Mouse (Mus musculus): ENCODE results near the gene Ank2. TPM values are rescaled to one million over a fixed set of nuclear protein-coding genes. Genes with fewer than 3 reads are reported as not detected.

Gene Ank2
- polyA plus RNA-seq, 1 experiment: 5.7 TPM

DNA sequence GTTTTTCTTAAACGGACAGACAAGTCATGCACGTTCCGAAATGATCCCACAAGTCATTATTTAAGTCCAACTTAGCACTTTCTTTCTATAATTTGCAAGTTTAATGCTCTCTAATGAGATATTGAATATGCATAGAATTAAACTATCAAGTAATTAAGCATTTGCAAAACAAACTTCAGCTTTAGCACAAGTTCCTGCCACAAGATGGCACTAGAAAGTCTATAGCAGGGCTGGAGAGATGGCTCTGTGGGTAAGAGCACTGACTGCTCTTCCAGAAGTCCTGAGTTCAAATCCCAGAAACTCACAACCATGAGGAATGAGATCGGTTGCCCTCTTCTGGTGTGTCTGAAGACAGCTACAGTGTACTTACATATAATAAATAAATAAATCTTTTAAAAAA is 45.4 kb downstream of the Ank2 start:
- no peak overlapping the region for H3K27ac ChIP-seq (ENCODE audit: insufficient read depth, low read depth, low read length)
- H3K4me3 ChIP-seq (ENCODE audit: insufficient read depth, low read depth, low read length): no peak overlapping the region
- no peaks in the 10 kb centered on the region for H3K27me3 ChIP-seq (replicated peaks; ENCODE audit: control insufficient read depth, insufficient read depth, low read length)
- no peaks in the 10 kb centered on the region for H3K4me1 ChIP-seq (ENCODE audit: control insufficient read depth, insufficient read depth, low read length)
- H3K36me3 ChIP-seq (ENCODE audit: control insufficient read depth, insufficient read depth, low read length): no peaks in the 10 kb centered on the region
- 59% methylated on average over 4 of the region's 4 CpGs for WGBS
- peak; percentile 20 for DNase-seq
- TF ChIP-seq POLR2A (IDR thresholded peaks at IDR 0.05; ENCODE audit: low read depth, low read length): no peak
- no peak for TF ChIP-seq CTCF (conservative IDR thresholded peaks at IDR 0.05; ENCODE audit: insufficient read depth, insufficient read length, low read depth, low read length)

DNA sequence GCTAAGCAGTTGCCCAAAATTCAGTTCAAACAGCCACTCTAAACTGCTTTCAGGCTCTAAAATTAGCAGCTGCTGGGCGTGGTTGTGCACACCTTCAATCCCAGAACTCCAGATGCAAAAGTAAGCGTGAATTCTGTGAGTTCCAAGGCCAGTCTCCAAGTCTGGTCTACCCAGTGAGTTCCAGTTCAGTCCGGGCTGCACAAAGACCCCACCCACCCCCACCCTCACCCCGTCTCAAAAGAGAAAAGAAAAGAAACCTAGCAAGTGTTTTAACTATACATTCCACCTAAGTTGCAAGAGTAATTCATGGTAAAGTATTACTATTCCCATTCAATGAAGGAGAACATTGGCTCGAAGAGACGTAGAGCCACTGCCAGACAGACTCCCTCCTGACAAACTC is 45.9 kb downstream of the Ank2 start:
- Histone ChIP-seq H3K4me3 (ENCODE audit: insufficient read depth, low read depth, low read length) (no peak overlapping the region), H3K4me1 (ENCODE audit: control insufficient read depth, insufficient read depth, low read length) (no peaks in the 10 kb centered on the region), H3K27ac (ENCODE audit: insufficient read depth, low read depth, low read length) (no peak overlapping the region), H3K27me3 (replicated peaks; ENCODE audit: control insufficient read depth, insufficient read depth, low read length) (no peaks in the 10 kb centered on the region), H3K36me3 (ENCODE audit: control insufficient read depth, insufficient read depth, low read length) (no peaks in the 10 kb centered on the region)
- 56% methylated on average over 6 of the region's 6 CpGs for WGBS
- no peak for TF ChIP-seq POLR2A (IDR thresholded peaks at IDR 0.05; ENCODE audit: low read depth, low read length)
- no peak for TF ChIP-seq CTCF (conservative IDR thresholded peaks at IDR 0.05; ENCODE audit: insufficient read depth, insufficient read length, low read depth, low read length)
- no peak for DNase-seq

DNA sequence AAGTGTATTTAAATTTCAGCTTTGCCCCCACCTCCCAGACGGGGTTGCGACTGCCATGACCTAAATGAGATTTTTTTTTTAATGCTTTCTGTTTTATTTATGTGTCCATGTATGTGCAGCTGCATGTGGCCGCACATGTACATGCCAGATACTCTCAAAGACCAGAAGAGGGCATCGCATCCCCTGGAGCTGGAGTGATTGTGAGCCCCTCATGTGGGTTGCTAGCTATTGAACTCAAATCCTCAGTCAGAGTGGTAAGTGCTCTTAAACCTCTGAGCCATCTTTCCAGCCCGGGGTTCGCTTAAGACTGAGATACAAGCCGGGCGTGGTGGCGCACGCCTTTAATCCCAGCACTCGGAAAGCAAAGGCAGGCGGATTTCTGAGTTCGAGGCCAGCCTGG is 46.9 kb downstream of the Ank2 start:
- DNase-seq: no peak
- Histone ChIP-seq H3K27me3 (replicated peaks; ENCODE audit: control insufficient read depth, insufficient read depth, low read length) (no peaks in the 10 kb centered on the region), H3K36me3 (ENCODE audit: control insufficient read depth, insufficient read depth, low read length) (no peaks in the 10 kb centered on the region), H3K27ac (ENCODE audit: insufficient read depth, low read depth, low read length) (no peak overlapping the region), H3K4me1 (ENCODE audit: control insufficient read depth, insufficient read depth, low read length) (no peaks in the 10 kb centered on the region), H3K4me3 (ENCODE audit: insufficient read depth, low read depth, low read length) (no peak overlapping the region)
- WGBS: 68% methylated on average over 13 of the region's 13 CpGs
- TF ChIP-seq POLR2A (IDR thresholded peaks at IDR 0.05; ENCODE audit: low read depth, low read length) (no peak), CTCF (conservative IDR thresholded peaks at IDR 0.05; ENCODE audit: insufficient read depth, insufficient read length, low read depth, low read length) (no peak)

DNA sequence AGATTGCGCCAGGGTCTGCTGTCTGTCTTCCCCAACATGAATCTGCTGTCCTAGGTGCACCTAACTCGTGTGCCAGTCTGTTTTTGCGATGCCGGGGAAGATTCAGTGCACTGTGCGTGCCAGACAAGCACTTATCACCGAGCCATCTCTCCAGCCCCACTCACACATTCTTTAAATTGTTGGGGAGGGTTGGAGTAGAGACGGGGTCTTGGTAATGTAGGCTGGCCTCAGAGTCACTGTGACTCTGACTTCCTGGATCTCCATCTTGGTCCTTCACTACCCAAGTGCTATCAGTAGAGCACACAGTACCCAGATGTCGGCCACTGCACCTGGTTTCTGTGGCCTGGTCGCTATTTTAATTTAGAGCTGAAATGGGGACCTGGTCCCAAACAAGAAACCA is 47.4 kb downstream of the Ank2 start:
- Histone ChIP-seq H3K27me3 (replicated peaks; ENCODE audit: control insufficient read depth, insufficient read depth, low read length) (no peaks in the 10 kb centered on the region), H3K4me3 (ENCODE audit: insufficient read depth, low read depth, low read length) (no peak overlapping the region), H3K36me3 (ENCODE audit: control insufficient read depth, insufficient read depth, low read length) (no peaks in the 10 kb centered on the region), H3K4me1 (ENCODE audit: control insufficient read depth, insufficient read depth, low read length) (no peaks in the 10 kb centered on the region), H3K27ac (ENCODE audit: insufficient read depth, low read depth, low read length) (no peak overlapping the region)
- no peak for DNase-seq
- no peak for TF ChIP-seq POLR2A (IDR thresholded peaks at IDR 0.05; ENCODE audit: low read depth, low read length)
- 69% methylated on average over 9 of the region's 9 CpGs for WGBS

DNA sequence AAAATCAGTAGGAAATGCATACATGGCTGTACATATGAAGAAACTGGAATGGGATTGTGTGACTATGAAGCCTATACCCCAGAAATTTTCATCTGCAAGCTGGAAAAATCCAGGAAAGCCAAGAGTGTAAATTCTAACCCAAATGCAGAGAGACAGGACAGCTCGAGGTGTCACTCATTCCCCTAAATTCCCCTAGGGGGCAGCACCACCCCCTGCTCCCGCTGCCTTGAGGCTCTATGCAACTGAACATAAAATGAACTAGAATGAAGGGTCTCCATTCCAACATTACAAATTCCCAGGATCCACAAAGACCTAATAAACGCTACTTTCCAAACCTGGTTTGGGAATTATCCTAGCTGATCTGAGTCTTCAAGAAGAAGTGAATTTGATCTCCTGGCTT is 48.1 kb downstream of the Ank2 start:
- no peaks in the 10 kb centered on the region for H3K4me1 ChIP-seq (ENCODE audit: control insufficient read depth, insufficient read depth, low read length)
- no peaks in the 10 kb centered on the region for H3K27me3 ChIP-seq (replicated peaks; ENCODE audit: control insufficient read depth, insufficient read depth, low read length)
- H3K4me3 ChIP-seq (ENCODE audit: insufficient read depth, low read depth, low read length): no peak overlapping the region
- TF ChIP-seq POLR2A (IDR thresholded peaks at IDR 0.05; ENCODE audit: low read depth, low read length): no peak
- TF ChIP-seq CTCF (conservative IDR thresholded peaks at IDR 0.05; ENCODE audit: insufficient read depth, insufficient read length, low read depth, low read length): peak; percentile 72
- DNase-seq: no peak
- H3K27ac ChIP-seq (ENCODE audit: insufficient read depth, low read depth, low read length): no peak overlapping the region
- no peaks in the 10 kb centered on the region for H3K36me3 ChIP-seq (ENCODE audit: control insufficient read depth, insufficient read depth, low read length)
- WGBS: 6% methylated on average over 3 of the region's 3 CpGs

DNA sequence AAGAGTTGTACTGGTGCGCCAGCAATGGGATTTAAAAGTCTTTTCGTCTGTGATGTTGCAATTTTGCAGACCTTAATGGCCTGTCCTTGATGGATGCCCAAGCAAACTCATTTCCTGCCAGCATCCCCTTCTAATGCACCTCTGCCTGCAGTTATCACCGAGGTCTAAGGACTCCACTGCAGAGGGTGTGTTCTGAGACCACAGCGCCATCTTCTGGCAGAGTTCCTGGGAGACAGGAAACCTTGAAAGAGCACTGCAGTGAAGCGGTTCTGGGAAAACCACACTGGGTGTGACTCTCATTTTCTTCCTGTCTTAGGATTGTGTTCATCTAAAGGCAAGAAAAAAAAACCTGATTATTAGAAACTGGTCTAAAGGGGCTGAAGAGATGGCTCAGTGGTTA is 53.0 kb downstream of the Ank2 start:
- DNase-seq: peak; percentile 19
- Histone ChIP-seq H3K27me3 (replicated peaks; ENCODE audit: control insufficient read depth, insufficient read depth, low read length) (no peaks in the 10 kb centered on the region), H3K4me1 (ENCODE audit: control insufficient read depth, insufficient read depth, low read length) (no peaks in the 10 kb centered on the region), H3K27ac (ENCODE audit: insufficient read depth, low read depth, low read length) (no peak overlapping the region), H3K4me3 (ENCODE audit: insufficient read depth, low read depth, low read length) (no peak overlapping the region), H3K36me3 (ENCODE audit: control insufficient read depth, insufficient read depth, low read length) (no peaks in the 10 kb centered on the region)
- WGBS: 40% methylated on average over 5 of the region's 5 CpGs
- TF ChIP-seq CTCF (conservative IDR thresholded peaks at IDR 0.05; ENCODE audit: insufficient read depth, insufficient read length, low read depth, low read length): peak; percentile 57
- TF ChIP-seq POLR2A (IDR thresholded peaks at IDR 0.05; ENCODE audit: low read depth, low read length): no peak

DNA sequence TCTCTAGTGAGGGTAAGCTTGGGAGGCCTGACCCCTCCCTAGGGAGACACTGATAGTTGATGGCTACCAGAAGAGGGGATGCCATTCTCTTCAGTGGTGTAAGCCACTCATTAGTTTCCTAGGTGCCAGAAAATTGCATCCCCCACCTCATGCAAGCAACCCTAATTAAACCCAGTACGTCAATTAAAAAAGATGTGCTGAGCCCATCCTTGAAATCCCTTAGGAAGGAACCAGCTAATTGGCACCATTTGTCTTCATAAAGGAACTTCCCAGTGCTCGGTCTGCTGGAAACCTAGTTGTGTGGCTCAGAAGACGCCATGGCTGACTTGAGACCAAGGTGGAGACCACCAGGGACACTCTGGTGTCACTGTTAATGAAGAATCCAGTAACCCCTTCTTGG is 65.9 kb downstream of the Ank2 start:
- 29% methylated on average over 3 of the region's 3 CpGs for WGBS
- TF ChIP-seq POLR2A (IDR thresholded peaks at IDR 0.05; ENCODE audit: low read depth, low read length): no peak
- H3K27ac ChIP-seq (ENCODE audit: insufficient read depth, low read depth, low read length): no peak overlapping the region
- H3K4me1 ChIP-seq (ENCODE audit: control insufficient read depth, insufficient read depth, low read length): no peaks in the 10 kb centered on the region
- no peaks in the 10 kb centered on the region for H3K36me3 ChIP-seq (ENCODE audit: control insufficient read depth, insufficient read depth, low read length)
- H3K27me3 ChIP-seq (replicated peaks; ENCODE audit: control insufficient read depth, insufficient read depth, low read length): no peaks in the 10 kb centered on the region
- no peak overlapping the region for H3K4me3 ChIP-seq (ENCODE audit: insufficient read depth, low read depth, low read length)
- DNase-seq: no peak

DNA sequence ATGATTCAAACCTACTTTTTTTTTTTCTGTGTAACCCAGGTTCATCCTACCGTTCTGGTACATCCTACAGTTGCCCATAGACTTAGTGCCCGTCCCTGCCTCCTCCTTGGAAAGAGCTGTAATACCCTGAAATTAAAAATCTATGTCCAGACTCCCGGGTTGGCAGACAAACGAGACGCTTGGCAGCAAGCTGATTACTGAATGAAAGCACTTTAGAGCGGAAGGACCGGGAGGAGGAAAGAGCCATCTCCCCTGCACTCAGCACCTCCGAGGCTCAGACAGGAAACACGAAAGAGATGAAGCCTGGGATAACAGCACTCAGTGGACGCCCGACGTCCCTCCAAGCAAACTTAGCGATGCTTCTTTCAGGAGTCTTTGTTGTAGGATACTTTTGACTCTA is 69.3 kb downstream of the Ank2 start:
- no peaks in the 10 kb centered on the region for H3K27me3 ChIP-seq (replicated peaks; ENCODE audit: control insufficient read depth, insufficient read depth, low read length)
- no peak for TF ChIP-seq POLR2A (IDR thresholded peaks at IDR 0.05; ENCODE audit: low read depth, low read length)
- TF ChIP-seq CTCF (conservative IDR thresholded peaks at IDR 0.05; ENCODE audit: insufficient read depth, insufficient read length, low read depth, low read length): no peak
- no peak overlapping the region for H3K4me3 ChIP-seq (ENCODE audit: insufficient read depth, low read depth, low read length)
- H3K36me3 ChIP-seq (ENCODE audit: control insufficient read depth, insufficient read depth, low read length): no peaks in the 10 kb centered on the region
- 71% methylated on average over 13 of the region's 13 CpGs for WGBS
- H3K27ac ChIP-seq (ENCODE audit: insufficient read depth, low read depth, low read length): no peak overlapping the region
- no peaks in the 10 kb centered on the region for H3K4me1 ChIP-seq (ENCODE audit: control insufficient read depth, insufficient read depth, low read length)
- DNase-seq: no peak

All from kidney, adult 2 months (tissue).